Mouse (Mus musculus): ENCODE data around the gene Znhit6.

DNA sequence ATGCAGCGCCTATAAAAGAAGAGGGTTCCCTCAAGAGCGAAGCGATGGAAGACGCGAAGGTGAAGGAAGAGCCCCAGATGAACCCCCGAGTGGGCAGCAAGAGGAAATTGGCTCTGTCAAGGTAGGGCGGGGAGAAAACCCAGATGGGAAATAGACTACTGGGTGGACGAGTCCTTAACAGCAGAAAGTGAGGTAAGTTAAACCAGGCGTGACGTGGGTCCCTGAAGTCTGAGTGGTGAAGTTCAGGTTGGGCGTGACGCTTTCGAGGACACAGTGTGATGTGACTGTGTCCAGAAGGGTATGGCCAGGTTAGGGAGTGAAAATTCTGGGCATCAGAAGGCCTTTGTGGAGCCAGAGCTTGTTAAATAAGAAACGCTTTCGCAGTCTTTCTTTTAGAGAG lies 871 bp downstream of the Znhit6 start:
- TF ChIP-seq POLR2A (IDR thresholded peaks at IDR 0.05; ENCODE audit: extremely low read depth, insufficient read depth, low read length) (no peak), CTCF (IDR thresholded peaks at IDR 0.05; ENCODE audit: low read depth, low read length) (no peak)
